Mouse (Mus musculus): ENCODE measurements around the gene Psmd13.
A peak's percentile ranks its signal among the peaks of the same experiment; 100 is the strongest.
"Not testable (repeated sequence)": the region's sequence is repeated elsewhere in the genome, so short reads cannot be mapped to it uniquely, and the experiment has no call there.

Gene Psmd13

GRCm38 (mm10) chr7:140856785-140857549 lies 24.8 kb upstream of the Psmd13 start, which contains the start of gene Ric8a:
TSS of gene Ric8a (plus strand) at chr7:140856957.
- DNase-seq (ENCODE audit: low spot score) = peak; percentile 93

- no peak for DNase-seq (ENCODE audit: low spot score)
Measured at GRCm38 (mm10) chr7:140857550-140858505, 23.9 kb upstream of the Psmd13 start, which contains the start of gene Bet1l. TSS of gene Bet1l (minus strand) at chr7:140857577.

GRCm38 (mm10) chr7:140858746-140859145 lies 23.0 kb upstream of the Psmd13 start:
- no peak for DNase-seq (ENCODE audit: low spot score)

GRCm38 (mm10) chr7:140859997-140860396 lies 21.8 kb upstream of the Psmd13 start:
- DNase-seq (ENCODE audit: low spot score) = no peak

GRCm38 (mm10) chr7:140860728-140861127 lies 21.0 kb upstream of the Psmd13 start:
- no peak for DNase-seq (ENCODE audit: low spot score)

GRCm38 (mm10) chr7:140864761-140865160 lies 17.0 kb upstream of the Psmd13 start:
- DNase-seq (ENCODE audit: low spot score) = no peak

GRCm38 (mm10) chr7:140874224-140874623 lies 7.5 kb upstream of the Psmd13 start:
- DNase-seq (ENCODE audit: low spot score) = no peak

- no peak for DNase-seq (ENCODE audit: low spot score)
Measured at GRCm38 (mm10) chr7:140877364-140877763, 4.4 kb upstream of the Psmd13 start.

GRCm38 (mm10) chr7:140879355-140879754 lies 2.4 kb upstream of the Psmd13 start:
- no peak for DNase-seq (ENCODE audit: low spot score)

- DNase-seq (ENCODE audit: low spot score) = no peak
Measured at GRCm38 (mm10) chr7:140880419-140880818, 1.3 kb upstream of the Psmd13 start.

GRCm38 (mm10) chr7:140880865-140881515 lies 778 bp upstream of the Psmd13 start:
- DNase-seq (ENCODE audit: low spot score) = no peak

- DNase-seq (ENCODE audit: low spot score) = no peak
Measured at GRCm38 (mm10) chr7:140882469-140882803, 668 bp downstream of the Psmd13 start.

GRCm38 (mm10) chr7:140890636-140891035 lies 8.9 kb downstream of the Psmd13 start:
- not testable (repeated sequence) for DNase-seq (ENCODE audit: low spot score)

- no peak for DNase-seq (ENCODE audit: low spot score)
Measured at GRCm38 (mm10) chr7:140894031-140894430, 12.3 kb downstream of the Psmd13 start.

GRCm38 (mm10) chr7:140894611-140895010 lies 12.8 kb downstream of the Psmd13 start:
- no peak for DNase-seq (ENCODE audit: low spot score)

GRCm38 (mm10) chr7:140897863-140898262 lies 16.1 kb downstream of the Psmd13 start:
- no peak for DNase-seq (ENCODE audit: low spot score)

GRCm38 (mm10) chr7:140899121-140899520 lies 17.4 kb downstream of the Psmd13 start:
- DNase-seq (ENCODE audit: low spot score) = no peak

- DNase-seq (ENCODE audit: low spot score) = no peak
Measured at GRCm38 (mm10) chr7:140900220-140900619, 18.5 kb downstream of the Psmd13 start, which contains the start of gene Cox8b. TSS of gene Cox8b (minus strand) at chr7:140900446.

- no peak for DNase-seq (ENCODE audit: low spot score)
Measured at GRCm38 (mm10) chr7:140902036-140902875, 20.5 kb downstream of the Psmd13 start.

- peak; percentile 77 for DNase-seq (ENCODE audit: low spot score)
Measured at GRCm38 (mm10) chr7:140903212-140903611, 21.4 kb downstream of the Psmd13 start.

- no peak for DNase-seq (ENCODE audit: low spot score)
Measured at GRCm38 (mm10) chr7:140905642-140906081, 23.9 kb downstream of the Psmd13 start.
